Mouse (Mus musculus): ENCODE data around the gene Pilra.

GRCm38 (mm10) chr5:137788171-137788570 is 47.9 kb downstream of the Pilra start:
- no peak for TF ChIP-seq CTCF (IDR thresholded peaks at IDR 0.05; ENCODE audit: low read depth, low read length)
- no peak for TF ChIP-seq POLR2A (IDR thresholded peaks at IDR 0.05; ENCODE audit: extremely low read depth, insufficient read depth, low read length)
